Mouse (Mus musculus): ENCODE data around the gene Irak2. TPM values are rescaled to one million over a fixed set of nuclear protein-coding genes. Genes with fewer than 3 reads are reported as not detected.
A peak's percentile ranks its signal among the peaks of the same experiment; 100 is the strongest.

The Irak2 gene
- polyA plus RNA-seq, 1 experiment from 2014 or later: 5.3 TPM

DNA sequence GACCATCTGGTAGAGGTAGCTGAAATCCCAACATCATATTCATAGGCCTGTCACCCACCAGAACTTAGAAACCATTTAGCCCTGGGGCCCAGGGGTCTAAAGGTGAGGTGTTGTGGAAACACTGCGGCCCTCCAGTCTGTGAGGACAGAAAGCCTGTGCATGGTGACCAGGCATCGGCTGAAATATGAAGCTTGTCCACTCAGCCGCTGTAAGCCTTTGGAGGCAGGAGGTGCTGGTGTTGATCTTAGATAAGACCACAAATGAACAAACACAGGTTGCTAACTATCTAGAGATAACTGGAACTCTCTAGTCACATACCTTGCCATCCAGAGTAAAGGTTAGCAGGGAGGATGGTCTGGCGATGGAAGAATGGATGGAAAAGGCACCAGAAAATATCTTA is 82.8 kb downstream of the Irak2 start:
- 81% methylated on average over 4 of the region's 4 CpGs for WGBS
- Histone ChIP-seq H3K9me3 (replicated peaks) (no peaks in the 10 kb centered on the region), H3K9ac (no peak overlapping the region), H3K27me3 (no peaks in the 10 kb centered on the region), H3K4me1 (no peaks in the 10 kb centered on the region), H3K4me3 (replicated peaks) (no peak overlapping the region), H3K27ac (no peak overlapping the region), H3K36me3 (peaks cover 94% of the 10 kb centered on the region), H3K4me2 (no peak overlapping the region)
- ATAC-seq (replicated peaks; ENCODE audit: low FRiP score): no peak

DNA sequence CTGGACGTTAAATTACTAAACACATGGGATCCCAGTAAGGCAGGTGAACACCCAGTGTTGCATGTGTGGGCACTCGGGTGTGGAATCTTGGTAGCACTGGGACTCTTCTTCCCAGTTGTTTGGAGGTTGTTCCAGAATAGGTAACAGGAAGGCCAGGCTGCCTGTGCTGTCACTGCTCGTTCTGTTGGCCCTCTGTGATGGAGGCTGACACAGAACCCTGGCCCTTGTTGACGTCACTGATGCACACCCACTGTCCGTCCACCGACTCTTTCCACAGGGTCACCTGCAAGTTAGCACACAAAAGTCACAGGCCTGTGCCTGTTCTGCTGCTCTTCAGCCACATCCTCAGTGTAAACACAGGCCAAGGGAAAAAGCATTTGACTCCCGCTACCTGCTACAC is 89.9 kb downstream of the Irak2 start:
- H3K27me3 ChIP-seq: no peaks in the 10 kb centered on the region
- no peak overlapping the region for H3K27ac ChIP-seq
- H3K9me3 ChIP-seq (replicated peaks): no peaks in the 10 kb centered on the region
- no peaks in the 10 kb centered on the region for H3K4me1 ChIP-seq
- no peak for ATAC-seq (replicated peaks; ENCODE audit: low FRiP score)
- H3K36me3 ChIP-seq: peaks cover 98% of the 10 kb centered on the region
- WGBS: 91% methylated on average over 7 of the region's 7 CpGs
- H3K4me2 ChIP-seq: no peak overlapping the region
- no peak overlapping the region for H3K9ac ChIP-seq
- no peak overlapping the region for H3K4me3 ChIP-seq (replicated peaks)

DNA sequence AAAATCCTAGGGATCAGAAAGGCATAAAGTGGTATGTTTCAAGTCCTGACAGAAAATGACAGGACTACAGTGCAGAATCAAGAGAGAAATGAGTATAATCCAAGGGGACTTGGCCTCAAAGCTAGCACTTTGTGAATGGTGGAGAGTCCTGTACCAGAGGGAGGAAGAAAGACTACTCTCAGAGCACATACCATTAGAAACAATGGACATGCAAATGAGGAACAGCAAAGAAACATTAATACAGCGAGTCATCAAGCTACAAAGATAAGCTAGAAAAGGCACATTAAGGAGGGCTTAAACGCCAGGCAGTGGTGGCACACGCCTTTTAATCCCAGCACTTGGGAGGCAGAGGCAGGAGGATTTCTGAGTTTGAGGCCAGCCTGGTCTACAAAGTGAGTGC is 93.0 kb downstream of the Irak2 start:
- WGBS: 92% methylated on average over 3 of the region's 3 CpGs
- Histone ChIP-seq H3K27ac (no peak overlapping the region), H3K4me2 (no peak overlapping the region), H3K9me3 (replicated peaks) (no peaks in the 10 kb centered on the region), H3K4me1 (no peaks in the 10 kb centered on the region), H3K36me3 (peaks cover 97% of the 10 kb centered on the region), H3K9ac (no peak overlapping the region), H3K27me3 (no peaks in the 10 kb centered on the region), H3K4me3 (replicated peaks) (no peak overlapping the region)
- ATAC-seq (replicated peaks; ENCODE audit: low FRiP score): no peak

GRCm38 (mm10) chr6:113737318-113738046 is 99.2 kb downstream of the Irak2 start:
- no peak overlapping the region for H3K27ac ChIP-seq

GRCm38 (mm10) chr6:113740236-113741217 is 102.3 kb downstream of the Irak2 start, which contains the start of gene Sec13:
Sec13 (minus strand) TSS chr6:113740743.
- H3K4me3 ChIP-seq (replicated peaks): peak within 1 kb of the TSS; percentile 93
- peaks cover 14% of the 10 kb centered on the region for H3K4me1 ChIP-seq
- no peaks in the 10 kb centered on the region for H3K9me3 ChIP-seq (replicated peaks)
- WGBS: 7% methylated on average over 41 of the region's 41 CpGs
- peak within 1 kb of the TSS; percentile 72; the same call in 1 of the 2 replicates for H3K27ac ChIP-seq
- H3K36me3 ChIP-seq: peaks cover 27% of the 10 kb centered on the region
- peak; percentile 69 for ATAC-seq (replicated peaks; ENCODE audit: low FRiP score)
- peak within 1 kb of the TSS; percentile 87 for H3K9ac ChIP-seq
- H3K4me2 ChIP-seq: peak within 1 kb of the TSS; percentile 82
- H3K27me3 ChIP-seq: no peaks in the 10 kb centered on the region

More at GRCm38 (mm10) chr6:113737318-113738046, 99.2 kb downstream of the Irak2 start:
- H3K9me3 ChIP-seq (replicated peaks): no peaks in the 10 kb centered on the region
- H3K27me3 ChIP-seq: no peaks in the 10 kb centered on the region
- no peak overlapping the region for H3K4me3 ChIP-seq (replicated peaks)
- WGBS: 91% methylated on average over 9 of the region's 9 CpGs
- H3K36me3 ChIP-seq: peaks cover 55% of the 10 kb centered on the region
- no peak overlapping the region for H3K9ac ChIP-seq
- ATAC-seq (replicated peaks; ENCODE audit: low FRiP score): no peak
- H3K4me1 ChIP-seq: peaks cover 14% of the 10 kb centered on the region
- no peak overlapping the region for H3K4me2 ChIP-seq

DNA sequence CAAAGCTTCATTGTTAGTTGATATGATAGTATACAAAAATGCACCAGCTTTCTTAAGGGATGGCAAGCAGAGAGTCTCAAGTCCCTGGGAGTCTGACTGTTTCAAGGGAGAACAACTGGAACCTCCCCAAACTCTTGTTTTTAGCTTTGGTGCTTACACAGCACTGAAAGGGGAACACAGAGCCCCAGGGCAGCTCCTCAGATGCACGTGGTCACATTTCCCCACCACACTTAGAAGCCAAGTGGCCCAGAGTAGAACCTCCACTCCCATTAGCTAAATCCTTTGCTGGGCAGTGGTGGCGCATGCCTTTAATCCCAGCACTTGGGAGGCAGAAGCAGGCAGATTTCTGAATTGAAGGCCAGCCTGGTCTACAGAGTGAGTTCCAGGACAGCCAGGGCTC is 103.2 kb downstream of the Irak2 start:
- WGBS: 73% methylated on average over 2 of the region's 2 CpGs
- no peak overlapping the region for H3K27ac ChIP-seq

GRCm38 (mm10) chr6:113742321-113742720 is 104.1 kb downstream of the Irak2 start:
- 0 out of 2 replicates have a peak, but pooled peaks cover 6% of the 10 kb centered on the region for H3K27me3 ChIP-seq
- H3K27ac ChIP-seq: no peak overlapping the region
- no peak for ATAC-seq (replicated peaks; ENCODE audit: low FRiP score)
- H3K9me3 ChIP-seq (replicated peaks): no peaks in the 10 kb centered on the region
- no peak overlapping the region for H3K9ac ChIP-seq
- peaks cover 14% of the 10 kb centered on the region for H3K4me1 ChIP-seq
- WGBS: 74% methylated on average over 1 of the region's 1 CpGs
- H3K4me3 ChIP-seq (replicated peaks): no peak overlapping the region
- peaks cover 11% of the 10 kb centered on the region for H3K36me3 ChIP-seq
- no peak overlapping the region for H3K4me2 ChIP-seq

More for the DNA sequence above, 103.2 kb downstream of the Irak2 start:
- ATAC-seq (replicated peaks; ENCODE audit: low FRiP score): no peak
- peaks cover 14% of the 10 kb centered on the region for H3K4me1 ChIP-seq
- H3K4me2 ChIP-seq: no peak overlapping the region
- H3K9me3 ChIP-seq (replicated peaks): no peaks in the 10 kb centered on the region
- H3K36me3 ChIP-seq: peaks cover 18% of the 10 kb centered on the region
- H3K27me3 ChIP-seq: 0 out of 2 replicates have a peak, but pooled peaks cover 5% of the 10 kb centered on the region
- no peak overlapping the region for H3K9ac ChIP-seq
- H3K4me3 ChIP-seq (replicated peaks): no peak overlapping the region

DNA sequence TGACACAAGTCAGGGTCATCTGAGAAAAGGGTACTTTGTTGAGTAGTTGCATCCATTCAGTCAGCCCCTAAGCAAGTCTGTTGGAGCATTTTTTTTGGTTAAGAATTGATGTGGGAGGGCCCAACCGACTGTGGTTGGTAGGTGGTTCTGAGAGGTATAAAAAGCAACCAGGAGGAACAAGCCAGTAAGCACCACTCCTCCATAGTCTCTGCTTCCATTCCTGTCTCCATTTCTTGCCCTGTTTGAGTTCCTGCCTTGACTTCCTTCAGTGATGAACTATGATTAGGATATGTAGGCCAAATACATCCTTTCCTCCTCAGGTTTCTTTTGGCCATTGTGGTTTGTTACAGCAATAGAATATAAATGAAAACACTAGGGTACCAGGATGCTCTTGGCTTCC is 104.8 kb downstream of the Irak2 start:
- Histone ChIP-seq H3K9me3 (replicated peaks) (no peaks in the 10 kb centered on the region), H3K27me3 (0 out of 2 replicates have a peak, but pooled peaks cover 8% of the 10 kb centered on the region), H3K4me3 (replicated peaks) (no peak overlapping the region), H3K36me3 (peaks cover 3% of the 10 kb centered on the region; the same call in 1 of the 2 replicates), H3K4me2 (no peak overlapping the region), H3K9ac (no peak overlapping the region), H3K4me1 (peaks cover 14% of the 10 kb centered on the region), H3K27ac (no peak overlapping the region)
- ATAC-seq (replicated peaks; ENCODE audit: low FRiP score): no peak
- WGBS: 39% methylated on average over 1 of the region's 1 CpGs

Small RNA genes within 50 kb of the gene (microRNA-seq; reads per million reads assigned to microRNA genes)
- gene Mir7042: 0.59 reads per million

Other genes with a start within 250 kb of the Irak2 start
- 3.5 and 3.6 TPM in 2 replicates for gene Ttll3, start 249.2 kb upstream of the Irak2 start, polyA plus RNA-seq (2015; fragmentation: Nextera tagmentation; extraction: Ambion mirVana)
- gene Rpusd3, start 219.1 kb upstream of the Irak2 start, polyA plus RNA-seq (2015; fragmentation: Nextera tagmentation; extraction: Ambion mirVana): 24.0 and 25.3 TPM in 2 replicates
- not detected in 2 replicates for gene Cidec, start 202.7 kb upstream of the Irak2 start, polyA plus RNA-seq (2015; fragmentation: Nextera tagmentation; extraction: Ambion mirVana)
- gene Jagn1, start 195.9 kb upstream of the Irak2 start, polyA plus RNA-seq (2015; fragmentation: Nextera tagmentation; extraction: Ambion mirVana): 104 and 111 TPM in 2 replicates
- 6.1 and 7.8 TPM in 2 replicates for gene Il17re, start 180.0 kb upstream of the Irak2 start, polyA plus RNA-seq (2015; fragmentation: Nextera tagmentation; extraction: Ambion mirVana)
- gene Il17rc, start 167.0 kb upstream of the Irak2 start, polyA plus RNA-seq (2015; fragmentation: Nextera tagmentation; extraction: Ambion mirVana): 18.5 and 19.6 TPM in 2 replicates
- 35.7 and 37.2 TPM in 2 replicates for gene Creld1, start 155.2 kb upstream of the Irak2 start, polyA plus RNA-seq (2015; fragmentation: Nextera tagmentation; extraction: Ambion mirVana)
- gene Prrt3, start 136.5 kb upstream of the Irak2 start, polyA plus RNA-seq (2015; fragmentation: Nextera tagmentation; extraction: Ambion mirVana): 0.87 and 1.1 TPM in 2 replicates
- 108 and 111 TPM in 2 replicates for gene Emc3, start 106.8 kb upstream of the Irak2 start, polyA plus RNA-seq (2015; fragmentation: Nextera tagmentation; extraction: Ambion mirVana)
- gene Fancd2, start 106.8 kb upstream of the Irak2 start, polyA plus RNA-seq (2015; fragmentation: Nextera tagmentation; extraction: Ambion mirVana): 13.9 and 15.2 TPM in 2 replicates
- 0.84 and 0.87 TPM in 2 replicates for gene Fancd2os, start 37.8 kb upstream of the Irak2 start, polyA plus RNA-seq (2015; fragmentation: Nextera tagmentation; extraction: Ambion mirVana)
- gene Brk1, start 33.7 kb upstream of the Irak2 start, polyA plus RNA-seq (2015; fragmentation: Nextera tagmentation; extraction: Ambion mirVana): 206 and 211 TPM in 2 replicates
- gene Vhl, start 14.5 kb upstream of the Irak2 start, polyA plus RNA-seq (2015; fragmentation: Nextera tagmentation; extraction: Ambion mirVana): 36.1 and 39.3 TPM in 2 replicates
- 0.49 and 0.77 TPM in 2 replicates for gene Tatdn2, start 58.6 kb downstream of the Irak2 start, polyA plus RNA-seq (2015; fragmentation: Nextera tagmentation; extraction: Ambion mirVana)
- 0.81 and 1.2 TPM in 2 replicates for gene Ghrl, start 81.4 kb downstream of the Irak2 start, polyA plus RNA-seq (2015; fragmentation: Nextera tagmentation; extraction: Ambion mirVana)
- 268 and 273 TPM in 2 replicates for gene Sec13, start 102.3 kb downstream of the Irak2 start, polyA plus RNA-seq (2015; fragmentation: Nextera tagmentation; extraction: Ambion mirVana)